Mouse (Mus musculus) neural tube, embryonic 15.5 days (tissue): ENCODE data around the gene Zar1l. TPM values are rescaled to one million over a fixed set of nuclear protein-coding genes. Genes with fewer than 3 reads are reported as not detected.
A peak's percentile ranks its signal among the peaks of the same experiment; 100 is the strongest.

Experiments used
- ATAC-seq: fragments of 200-750 bp; cut with Nextera tagmentation; 2 replicates; pipeline ENCODE4 v1.8.0; 2017; ENCODE audit warnings: mild to moderate bottlenecking, moderate TSS enrichment, moderate library complexity; ENCODE audit not compliant: low FRiP score
- H3K27ac ChIP-seq: fragments of 300-500 bp; sonication (generic); replicated peaks from 2 replicates; pipeline ENCODE4 v1.5.1; 2015; ENCODE audit warnings: mild to moderate bottlenecking, inconsistent platforms
- H3K27me3 ChIP-seq: fragments of 300-500 bp; sonication (generic); replicated peaks from 2 replicates; pipeline ENCODE4 v1.6.1; 2015; ENCODE audit warnings: inconsistent platforms
- H3K36me3 ChIP-seq: fragments of 300-500 bp; sonication (generic); 2 replicates; pipeline ENCODE4 v1.6.1; 2015; ENCODE audit warnings: inconsistent platforms
- H3K4me1 ChIP-seq: fragments of 300-500 bp; sonication (generic); 2 replicates; pipeline ENCODE4 v1.6.1; 2015; ENCODE audit warnings: inconsistent platforms
- H3K4me2 ChIP-seq: fragments of 300-500 bp; sonication (generic); 2 replicates; pipeline ENCODE4 v1.6.1; 2015; ENCODE audit warnings: inconsistent platforms, mild to moderate bottlenecking, moderate library complexity
- H3K4me3 ChIP-seq: fragments of 300-500 bp; sonication (generic); replicated peaks from 2 replicates; pipeline ENCODE4 v1.5.1; 2015; ENCODE audit warnings: mild to moderate bottlenecking, inconsistent platforms
- H3K9ac ChIP-seq: fragments of 300-500 bp; sonication (generic); replicated peaks from 2 replicates; pipeline ENCODE4 v1.6.1; 2015; ENCODE audit warnings: mild to moderate bottlenecking, inconsistent platforms
- H3K9me3 ChIP-seq: fragments of 300-500 bp; sonication (generic); replicated peaks from 2 replicates; pipeline ENCODE4 v1.6.1; 2016; ENCODE audit warnings: inconsistent platforms
- WGBS: fragments of 180-500 bp; shearing (Covaris S2); methylation state at CpG from one replicate; pipeline ENCODE4 v1.1.7; 2015; ENCODE audit warnings: mixed read lengths; 5-methylcytosine and 5-hydroxymethylcytosine counted together
- polyA plus RNA-seq: library from polyadenylated mRNA; unstranded; fragments of >200 nt; fragmentation: Nextera tagmentation; extraction: Ambion mirVana; gene quantifications from 2 replicates; pipeline ENCODE4 v1.2.1, GENCODE M21; 2015

Gene Zar1l
- polyA plus RNA-seq, 1 experiment from 2014 or later = not detected

DNA sequence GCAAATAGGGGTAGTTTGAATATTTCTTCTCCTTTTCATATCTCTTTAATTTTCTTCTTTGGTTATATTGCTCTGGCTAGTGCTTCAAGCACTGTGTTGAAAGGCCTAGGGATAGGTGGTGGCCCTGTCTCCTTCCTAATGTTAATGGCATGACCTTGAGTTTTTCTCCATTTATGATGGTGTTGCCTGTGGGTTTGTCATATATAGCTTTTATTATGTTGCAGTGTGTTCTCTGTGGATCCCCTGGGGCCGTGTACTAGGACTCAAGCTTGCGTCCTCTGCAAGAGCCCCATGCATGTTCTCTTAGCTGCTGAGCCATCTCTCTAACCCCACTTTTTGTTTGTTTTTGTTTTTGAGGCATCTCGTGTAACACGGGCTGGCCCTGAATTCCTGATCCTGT, 40.6 kb downstream of the Zar1l start:
- WGBS = 77% methylated on average over 4 of the region's 4 CpGs
- H3K36me3 ChIP-seq = peaks cover 60% of the 10 kb centered on the region
- no peak overlapping the region for H3K9ac ChIP-seq

GRCm38 (mm10) chr5:150468431-150468830, 49.5 kb downstream of the Zar1l start:
- H3K36me3 ChIP-seq = peaks cover 60% of the 10 kb centered on the region
- no peaks in the 10 kb centered on the region for H3K9me3 ChIP-seq
- no peaks in the 10 kb centered on the region for H3K27me3 ChIP-seq
- no peak for ATAC-seq
- 77% methylated on average over 6 of the region's 6 CpGs for WGBS
- H3K4me1 ChIP-seq = no peaks in the 10 kb centered on the region
- no peak overlapping the region for H3K4me2 ChIP-seq
- H3K4me3 ChIP-seq = no peak overlapping the region
- no peak overlapping the region for H3K9ac ChIP-seq
- no peak overlapping the region for H3K27ac ChIP-seq

More for the DNA sequence above, 40.6 kb downstream of the Zar1l start:
- no peak overlapping the region for H3K4me2 ChIP-seq
- H3K27me3 ChIP-seq = no peaks in the 10 kb centered on the region
- no peak for ATAC-seq
- H3K4me3 ChIP-seq = no peak overlapping the region
- H3K27ac ChIP-seq = no peak overlapping the region
- no peaks in the 10 kb centered on the region for H3K9me3 ChIP-seq
- H3K4me1 ChIP-seq = no peaks in the 10 kb centered on the region

DNA sequence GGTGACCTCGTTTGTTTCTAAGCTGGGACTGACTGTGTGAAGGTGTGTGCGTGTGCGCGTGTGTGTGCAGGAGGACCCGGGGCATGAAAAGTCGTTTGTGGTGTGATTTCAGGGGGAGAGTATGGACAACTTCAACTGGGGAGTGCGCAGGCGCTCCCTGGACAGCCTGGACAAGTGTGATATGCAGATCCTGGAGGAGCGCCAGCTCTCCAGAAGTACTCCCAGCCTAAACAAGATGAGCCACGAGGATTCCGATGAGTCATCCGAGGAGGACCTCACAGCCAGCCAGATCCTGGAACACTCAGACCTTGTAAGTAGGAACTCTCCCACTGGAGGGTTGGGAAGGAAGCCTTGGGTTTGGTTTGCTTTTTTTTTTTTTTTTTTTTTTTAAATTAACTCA, 51.8 kb downstream of the Zar1l start:
- Histone ChIP-seq H3K9me3 (no peaks in the 10 kb centered on the region), H3K9ac (no peak overlapping the region), H3K27ac (no peak overlapping the region), H3K4me1 (no peaks in the 10 kb centered on the region), H3K4me2 (no peak overlapping the region), H3K4me3 (no peak overlapping the region), H3K36me3 (peaks cover 47% of the 10 kb centered on the region), H3K27me3 (no peaks in the 10 kb centered on the region)
- 84% methylated on average over 12 of the region's 12 CpGs for WGBS
- ATAC-seq = no peak

DNA sequence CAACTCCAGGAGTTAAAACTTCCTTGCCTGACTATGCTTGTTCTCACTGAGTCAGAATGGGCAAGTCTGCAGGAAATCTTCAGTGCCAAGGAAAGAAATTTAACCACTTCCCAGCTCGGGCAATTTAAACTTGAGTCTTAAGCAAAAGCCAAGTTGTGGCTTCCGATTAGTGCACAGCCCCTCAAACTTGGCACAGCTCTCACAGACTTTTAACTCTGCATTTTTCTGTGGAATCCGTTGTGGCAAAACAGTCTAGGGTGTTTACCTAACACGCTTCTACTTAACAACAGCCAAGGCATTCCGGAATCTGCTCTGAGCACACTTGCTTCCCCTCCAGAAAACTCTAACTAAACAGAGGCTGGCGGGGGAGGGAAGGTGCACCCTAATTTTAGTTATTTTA, 52.7 kb downstream of the Zar1l start:
- no peak overlapping the region for H3K4me2 ChIP-seq
- ATAC-seq = no peak
- H3K9me3 ChIP-seq = no peaks in the 10 kb centered on the region
- WGBS = 83% methylated on average over 6 of the region's 6 CpGs
- H3K27ac ChIP-seq = no peak overlapping the region
- H3K27me3 ChIP-seq = no peaks in the 10 kb centered on the region
- H3K4me3 ChIP-seq = no peak overlapping the region
- H3K36me3 ChIP-seq = peaks cover 47% of the 10 kb centered on the region
- H3K4me1 ChIP-seq = no peaks in the 10 kb centered on the region
- H3K9ac ChIP-seq = no peak overlapping the region

DNA sequence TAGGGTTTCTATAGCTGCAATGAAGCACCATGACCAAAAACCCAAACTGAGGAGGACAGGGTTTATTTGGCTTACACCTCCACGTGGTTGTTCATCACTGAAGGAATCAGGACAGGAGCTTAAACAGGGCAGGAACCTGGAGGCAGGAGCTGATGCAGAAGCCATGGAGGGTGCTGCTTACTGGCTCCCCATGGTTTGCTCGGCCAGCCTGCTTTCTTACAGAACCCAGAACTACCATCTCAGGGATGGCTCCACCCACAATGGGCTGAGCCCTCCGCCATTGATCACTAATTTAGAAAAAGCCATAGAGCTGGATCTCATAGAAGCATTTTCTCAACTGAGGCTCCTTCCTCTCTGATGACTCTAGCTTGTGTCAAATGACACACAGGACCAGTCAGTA, 53.2 kb downstream of the Zar1l start:
- H3K36me3 ChIP-seq = peaks cover 49% of the 10 kb centered on the region
- no peak overlapping the region for H3K4me2 ChIP-seq
- no peak for ATAC-seq
- 63% methylated on average over 3 of the region's 3 CpGs for WGBS
- no peaks in the 10 kb centered on the region for H3K9me3 ChIP-seq
- no peaks in the 10 kb centered on the region for H3K4me1 ChIP-seq
- H3K27ac ChIP-seq = no peak overlapping the region
- no peak overlapping the region for H3K4me3 ChIP-seq
- H3K9ac ChIP-seq = no peak overlapping the region
- H3K27me3 ChIP-seq = no peaks in the 10 kb centered on the region

DNA sequence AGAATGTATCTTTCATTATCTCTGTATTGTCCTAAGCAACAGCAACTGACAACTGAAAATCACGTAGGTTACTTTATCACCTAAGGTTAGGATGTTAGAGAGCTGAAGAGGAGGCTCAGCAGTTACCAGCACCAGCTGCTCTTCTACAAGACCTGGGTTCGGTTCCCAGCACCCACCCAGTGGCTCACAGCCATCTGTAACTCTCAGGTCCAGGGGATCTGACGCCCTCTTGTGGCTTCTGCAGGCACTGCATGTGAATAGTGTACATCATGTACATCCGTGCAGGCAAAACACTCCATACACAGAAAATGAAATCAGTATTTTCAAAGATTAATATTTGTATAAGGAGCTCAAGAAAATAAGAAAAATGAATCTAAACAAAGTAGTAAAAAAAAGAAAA, 58.2 kb downstream of the Zar1l start:
- ATAC-seq = no peak
- H3K27me3 ChIP-seq = no peaks in the 10 kb centered on the region
- H3K9me3 ChIP-seq = no peaks in the 10 kb centered on the region
- H3K4me3 ChIP-seq = no peak overlapping the region
- H3K4me2 ChIP-seq = no peak overlapping the region
- H3K27ac ChIP-seq = no peak overlapping the region
- 0 out of 2 replicates have a peak, but pooled peaks cover 3% of the 10 kb centered on the region for H3K4me1 ChIP-seq
- peaks cover 71% of the 10 kb centered on the region for H3K36me3 ChIP-seq
- no peak overlapping the region for H3K9ac ChIP-seq
- WGBS = 87% methylated on average over 4 of the region's 4 CpGs

GRCm38 (mm10) chr5:150457904-150458739, 59.8 kb downstream of the Zar1l start:
- Histone ChIP-seq H3K4me1 (0 out of 2 replicates have a peak, but pooled peaks cover 3% of the 10 kb centered on the region), H3K36me3 (peaks cover 83% of the 10 kb centered on the region), H3K4me3 (no peak overlapping the region), H3K4me2 (no peak overlapping the region), H3K27ac (0 out of 2 replicates have a peak overlapping the region, but pooled peaks have one; percentile 3), H3K9me3 (no peaks in the 10 kb centered on the region), H3K27me3 (no peaks in the 10 kb centered on the region), H3K9ac (no peak overlapping the region)
- WGBS = 36% methylated on average over 17 of the region's 17 CpGs
- no peak for ATAC-seq

DNA sequence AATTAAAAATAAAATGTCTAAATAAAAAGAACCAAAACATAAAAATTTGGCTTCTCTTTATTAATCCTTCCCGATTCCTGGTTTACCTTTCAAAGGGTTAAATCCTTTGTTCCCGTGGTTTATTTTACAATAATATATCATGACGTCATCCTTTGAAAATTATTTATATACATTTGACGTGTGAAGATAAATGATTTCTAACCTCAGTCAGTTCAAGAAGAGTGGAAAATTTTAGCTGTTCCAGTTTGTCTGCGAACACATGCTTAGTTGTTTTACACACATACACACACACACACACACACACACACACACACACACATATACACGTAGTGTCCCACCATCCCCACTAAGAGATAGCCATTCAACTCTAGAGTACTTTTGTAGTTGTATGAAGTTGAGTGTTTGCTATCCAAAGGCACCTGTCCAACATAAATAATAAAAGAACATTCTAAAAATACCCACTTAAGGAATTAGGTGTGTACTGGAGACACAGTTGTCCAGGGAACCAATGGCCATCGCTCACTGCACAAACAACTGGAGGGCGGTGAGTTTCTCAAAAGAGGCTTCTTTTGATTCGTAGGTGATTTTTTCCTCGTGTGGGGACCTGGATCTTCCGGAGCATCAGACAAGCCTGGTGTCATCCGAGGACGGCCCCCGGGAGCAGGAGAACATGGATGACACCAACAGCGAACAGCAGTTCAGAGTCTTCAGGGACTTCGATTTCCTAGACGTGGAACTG, 60.6 kb downstream of the Zar1l start:
- 0 out of 2 replicates have a peak, but pooled peaks cover 3% of the 10 kb centered on the region for H3K4me1 ChIP-seq
- no peak overlapping the region for H3K27ac ChIP-seq
- H3K36me3 ChIP-seq = peaks cover 87% of the 10 kb centered on the region
- H3K9ac ChIP-seq = no peak overlapping the region
- WGBS = 79% methylated on average over 17 of the region's 17 CpGs
- H3K9me3 ChIP-seq = 0 out of 2 replicates have a peak, but pooled peaks cover under 1% of the 10 kb centered on the region
- H3K27me3 ChIP-seq = no peaks in the 10 kb centered on the region
- no peak overlapping the region for H3K4me3 ChIP-seq
- no peak for ATAC-seq
- no peak overlapping the region for H3K4me2 ChIP-seq

Other genes starting within 250 kb of the Zar1l start
- gene Brca2, start 4.5 kb upstream of the Zar1l start, polyA plus RNA-seq = 11.6 and 13.9 TPM in 2 replicates
- 16.6 and 21.4 TPM in 2 replicates for gene N4bp2l1, start 79.0 kb upstream of the Zar1l start, polyA plus RNA-seq
- 30.7 and 33.0 TPM in 2 replicates for gene N4bp2l2, start 148.0 kb upstream of the Zar1l start, polyA plus RNA-seq
- gene Pds5b, start 155.6 kb upstream of the Zar1l start, polyA plus RNA-seq = 29.1 and 36.8 TPM in 2 replicates